Mouse (Mus musculus) MEL (cell line): ENCODE results near the gene Inpp4a.

ENCODE experiments used
- BHLHE40 ChIP-seq: IDR thresholded peaks from 2 replicates; pipeline ENCODE4 v1.6.1; 2012; ENCODE audit warnings: low read depth, mild to moderate bottlenecking, inconsistent platforms, low read length, improper control_type of control experiment, borderline replicate concordance
- EP300 ChIP-seq, 2 experiments: IDR thresholded peaks; 2 replicates each; pipeline ENCODE4 v1.6.1; 2011; ENCODE audit warnings: improper control_type of control experiment in 2 of 2, low read length in 2 of 2, low read depth in 1 of 2, mild to moderate bottlenecking in 1 of 2

DNA sequence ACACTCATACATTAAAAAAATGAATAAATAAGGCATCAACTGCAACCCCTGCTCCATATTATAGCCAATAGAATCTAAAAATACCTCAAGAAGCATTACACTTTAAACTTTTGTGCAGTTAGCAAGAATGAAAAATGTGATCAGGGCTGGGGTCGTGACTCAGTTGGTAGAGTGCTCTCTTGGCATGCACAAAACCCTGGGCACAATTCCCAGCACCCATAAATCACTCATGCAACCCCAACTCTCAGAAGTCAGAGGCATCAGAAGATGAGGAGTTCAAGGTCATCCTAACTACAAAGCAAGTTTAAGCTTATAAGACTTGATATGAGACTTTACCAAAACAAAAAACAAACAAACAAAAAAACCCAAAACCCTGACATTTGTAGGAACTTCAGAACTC is 11.9 kb upstream of the Inpp4a start:
- TF ChIP-seq EP300 (IDR thresholded peaks at IDR 0.05; ENCODE audit: low read depth in 1 of 2, low read length in 2 of 2) (no peak), BHLHE40 (no peak)
